Mouse (Mus musculus): ENCODE measurements at regions not wholly inside any gene's neighbourhood (a gene's known extent, or its start where the extent isn't known, plus 50 kb on each side); places are given as distances from the start of the nearest gene placed in this dataset.

DNA sequence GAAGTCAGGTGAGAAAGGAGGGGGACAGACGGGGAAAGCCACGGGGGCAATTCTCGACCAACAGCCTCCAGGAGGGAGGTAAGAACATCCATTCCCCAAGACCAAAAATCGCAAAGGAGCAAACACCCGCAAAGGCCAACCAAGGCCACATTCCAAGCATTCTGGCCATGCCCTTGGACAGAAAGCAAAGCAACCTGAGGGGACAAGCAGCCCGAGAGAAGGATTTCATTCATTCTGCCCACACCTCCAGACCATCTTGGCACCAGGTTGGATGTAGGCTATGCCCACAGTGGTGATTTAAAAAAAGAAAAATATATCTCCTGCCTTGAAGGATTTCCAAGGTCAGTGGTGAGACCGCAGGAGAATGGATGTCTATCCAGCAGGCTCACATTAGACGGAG, 88.2 kb downstream of the Fam43a start:
- 87% methylated on average over 8 of the region's 8 CpGs for WGBS (ENCODE audit: insufficient replicate concordance)
- TF ChIP-seq EP300 (IDR thresholded peaks at IDR 0.05; ENCODE audit: low read depth) (no peak), CTCF (IDR thresholded peaks at IDR 0.05; ENCODE audit: low read depth) (no peak)
- no peak for ATAC-seq

GRCm38 (mm10) chr16:30690531-30690930, 91.0 kb downstream of the Fam43a start:
- no peak overlapping the region for H3K9ac ChIP-seq (replicated peaks)
- 71% methylated on average over 4 of the region's 4 CpGs for WGBS (ENCODE audit: insufficient replicate concordance)
- no peaks in the 10 kb centered on the region for H3K27me3 ChIP-seq (ENCODE audit: insufficient read depth, low read length)
- no peak for DNase-seq
- H3K4me3 ChIP-seq (ENCODE audit: low read depth, low read length), result no peak overlapping the region
- H3K4me2 ChIP-seq (ENCODE audit: low read depth, low read length), result no peak overlapping the region
- H3K4me1 ChIP-seq (ENCODE audit: insufficient read depth), result no peaks in the 10 kb centered on the region
- H3K27ac ChIP-seq (ENCODE audit: low read depth), result no peak overlapping the region
- TF ChIP-seq CTCF (IDR thresholded peaks at IDR 0.05; ENCODE audit: low read depth) (no peak), EP300 (IDR thresholded peaks at IDR 0.05; ENCODE audit: low read depth) (no peak)
- no peaks in the 10 kb centered on the region for H3K9me3 ChIP-seq (ENCODE audit: low read length)
- ATAC-seq, result no peak
- H3K36me3 ChIP-seq (replicated peaks; ENCODE audit: insufficient read depth, low read length), result no peaks in the 10 kb centered on the region

More for the DNA sequence above, 88.2 kb downstream of the Fam43a start:
- Histone ChIP-seq H3K4me1 (ENCODE audit: insufficient read depth) (no peaks in the 10 kb centered on the region), H3K9me3 (ENCODE audit: low read length) (no peaks in the 10 kb centered on the region), H3K36me3 (replicated peaks; ENCODE audit: insufficient read depth, low read length) (no peaks in the 10 kb centered on the region), H3K27me3 (ENCODE audit: insufficient read depth, low read length) (no peaks in the 10 kb centered on the region), H3K9ac (replicated peaks) (no peak overlapping the region), H3K4me2 (ENCODE audit: low read depth, low read length) (no peak overlapping the region), H3K4me3 (ENCODE audit: low read depth, low read length) (no peak overlapping the region), H3K27ac (ENCODE audit: low read depth) (no peak overlapping the region)
- no peak for DNase-seq

GRCm38 (mm10) chr16:30691964-30692363, 92.4 kb downstream of the Fam43a start:
- H3K4me3 ChIP-seq (ENCODE audit: low read depth, low read length), result no peak overlapping the region
- no peaks in the 10 kb centered on the region for H3K9me3 ChIP-seq (ENCODE audit: low read length)
- no peak for ATAC-seq
- TF ChIP-seq CTCF (IDR thresholded peaks at IDR 0.05; ENCODE audit: low read depth) (no peak), EP300 (IDR thresholded peaks at IDR 0.05; ENCODE audit: low read depth) (no peak)
- no peak for DNase-seq
- WGBS (ENCODE audit: insufficient replicate concordance), result 71% methylated on average over 15 of the region's 15 CpGs
- H3K9ac ChIP-seq (replicated peaks), result no peak overlapping the region
- no peak overlapping the region for H3K27ac ChIP-seq (ENCODE audit: low read depth)
- no peaks in the 10 kb centered on the region for H3K4me1 ChIP-seq (ENCODE audit: insufficient read depth)
- no peaks in the 10 kb centered on the region for H3K27me3 ChIP-seq (ENCODE audit: insufficient read depth, low read length)
- no peaks in the 10 kb centered on the region for H3K36me3 ChIP-seq (replicated peaks; ENCODE audit: insufficient read depth, low read length)
- H3K4me2 ChIP-seq (ENCODE audit: low read depth, low read length), result no peak overlapping the region

- Histone ChIP-seq H3K4me3 (ENCODE audit: low read depth, low read length) (no peak overlapping the region), H3K27me3 (ENCODE audit: insufficient read depth, low read length) (no peaks in the 10 kb centered on the region), H3K4me1 (ENCODE audit: insufficient read depth) (no peaks in the 10 kb centered on the region), H3K27ac (ENCODE audit: low read depth) (no peak overlapping the region), H3K4me2 (ENCODE audit: low read depth, low read length) (no peak overlapping the region), H3K9me3 (ENCODE audit: low read length) (no peaks in the 10 kb centered on the region), H3K9ac (replicated peaks) (no peak overlapping the region), H3K36me3 (replicated peaks; ENCODE audit: insufficient read depth, low read length) (no peaks in the 10 kb centered on the region)
- DNase-seq, result no peak
- 59% methylated on average over 5 of the region's 5 CpGs for WGBS (ENCODE audit: insufficient replicate concordance)
- no peak for ATAC-seq
- TF ChIP-seq CTCF (IDR thresholded peaks at IDR 0.05; ENCODE audit: low read depth) (no peak), EP300 (IDR thresholded peaks at IDR 0.05; ENCODE audit: low read depth) (no peak)
Observed at GRCm38 (mm10) chr16:30692541-30693141, 93.1 kb downstream of the Fam43a start.

GRCm38 (mm10) chr16:30693206-30693605, 93.7 kb downstream of the Fam43a start:
- TF ChIP-seq CTCF (IDR thresholded peaks at IDR 0.05; ENCODE audit: low read depth) (no peak), EP300 (IDR thresholded peaks at IDR 0.05; ENCODE audit: low read depth) (no peak)
- no peak overlapping the region for H3K9ac ChIP-seq (replicated peaks)
- H3K4me2 ChIP-seq (ENCODE audit: low read depth, low read length), result no peak overlapping the region
- H3K27ac ChIP-seq (ENCODE audit: low read depth), result no peak overlapping the region
- no peaks in the 10 kb centered on the region for H3K4me1 ChIP-seq (ENCODE audit: insufficient read depth)
- H3K36me3 ChIP-seq (replicated peaks; ENCODE audit: insufficient read depth, low read length), result no peaks in the 10 kb centered on the region
- WGBS (ENCODE audit: insufficient replicate concordance), result 85% methylated on average over 3 of the region's 3 CpGs
- ATAC-seq (no peak), DNase-seq (no peak)
- H3K9me3 ChIP-seq (ENCODE audit: low read length), result no peaks in the 10 kb centered on the region
- H3K27me3 ChIP-seq (ENCODE audit: insufficient read depth, low read length), result no peaks in the 10 kb centered on the region
- H3K4me3 ChIP-seq (ENCODE audit: low read depth, low read length), result no peak overlapping the region

DNA sequence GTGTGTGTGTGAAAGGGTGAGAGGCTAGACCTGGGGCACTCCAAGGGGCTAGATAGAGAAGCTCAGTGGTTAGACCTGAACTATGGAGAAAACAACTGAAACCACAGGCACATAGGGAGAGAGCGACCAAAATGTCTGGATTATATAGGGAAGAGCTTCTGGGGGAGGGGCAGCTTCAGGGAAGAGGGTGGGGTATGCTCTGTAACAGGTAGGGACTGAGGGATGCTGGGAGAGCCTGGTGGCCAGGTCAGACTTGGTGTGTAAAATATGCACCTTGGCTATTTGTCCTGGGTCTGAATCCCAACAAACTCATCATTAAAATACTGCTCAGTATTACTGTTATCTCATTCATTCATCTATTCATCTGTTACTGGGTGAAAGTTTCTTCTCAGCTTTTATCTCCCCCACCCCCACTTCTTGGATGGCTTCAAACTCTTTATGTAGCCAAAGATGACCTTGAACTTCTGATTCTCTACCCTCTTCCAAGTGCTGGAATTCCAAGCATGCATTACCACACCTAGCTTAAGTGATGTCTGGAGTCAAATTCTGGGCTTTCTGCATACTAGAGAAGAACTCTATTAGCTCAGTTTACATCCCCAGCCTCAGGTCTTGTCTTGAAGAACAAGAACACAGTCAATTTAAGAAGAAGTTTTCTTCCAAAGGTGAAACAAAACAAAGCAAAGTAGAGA, 94.5 kb downstream of the Fam43a start:
- ATAC-seq, result no peak
- Histone ChIP-seq H3K27ac (ENCODE audit: low read depth) (no peak overlapping the region), H3K4me2 (ENCODE audit: low read depth, low read length) (no peak overlapping the region), H3K9ac (replicated peaks) (no peak overlapping the region), H3K36me3 (replicated peaks; ENCODE audit: insufficient read depth, low read length) (no peaks in the 10 kb centered on the region), H3K4me3 (ENCODE audit: low read depth, low read length) (no peak overlapping the region), H3K4me1 (ENCODE audit: insufficient read depth) (no peaks in the 10 kb centered on the region), H3K9me3 (ENCODE audit: low read length) (no peaks in the 10 kb centered on the region), H3K27me3 (ENCODE audit: insufficient read depth, low read length) (no peaks in the 10 kb centered on the region)
- no peak for DNase-seq
- TF ChIP-seq EP300 (IDR thresholded peaks at IDR 0.05; ENCODE audit: low read depth), result no peak
- WGBS (ENCODE audit: insufficient replicate concordance), result 76% methylated on average over 1 of the region's 1 CpGs

Data from liver, postnatal 0 days (tissue).